Mouse (Mus musculus) retina, postnatal 1 day (tissue): ENCODE data around the gene Kcnq4.

Experiments
- DNase-seq: peaks from one replicate; pipeline ENCODE4 v3.0.0-alpha.2; 2012

The Kcnq4 gene

GRCm38 (mm10) chr4:120668551-120668950, 79.9 kb downstream of the Kcnq4 start:
- DNase-seq, result no peak

- no peak for DNase-seq
These were observed 80.9 kb downstream of the Kcnq4 start for GRCm38 (mm10) chr4:120667555-120667954.

GRCm38 (mm10) chr4:120667045-120667501, 81.3 kb downstream of the Kcnq4 start:
- peak; percentile 71 for DNase-seq

- peak; percentile 94 for DNase-seq
These were observed 81.9 kb downstream of the Kcnq4 start, which contains the start of gene Cited4 for GRCm38 (mm10) chr4:120666358-120667024. Gene Cited4 (plus strand): TSS chr4:120666572.

GRCm38 (mm10) chr4:120665782-120666181, 82.6 kb downstream of the Kcnq4 start:
- no peak for DNase-seq

GRCm38 (mm10) chr4:120665144-120665700, 83.2 kb downstream of the Kcnq4 start:
- DNase-seq, result no peak

GRCm38 (mm10) chr4:120664601-120665000, 83.8 kb downstream of the Kcnq4 start:
- no peak for DNase-seq

GRCm38 (mm10) chr4:120660485-120660884, 87.9 kb downstream of the Kcnq4 start:
- DNase-seq, result no peak

- DNase-seq, result no peak
These were observed 92.5 kb downstream of the Kcnq4 start for GRCm38 (mm10) chr4:120655898-120656297.

GRCm38 (mm10) chr4:120650208-120650592, 98.2 kb downstream of the Kcnq4 start:
- DNase-seq, result peak; percentile 35

GRCm38 (mm10) chr4:120649369-120650207, 98.8 kb downstream of the Kcnq4 start:
- peak; percentile 80 for DNase-seq
